Mouse (Mus musculus) C2C12 (cell line): ENCODE data around the gene Xpa.

ENCODE experiments used
- CEBPB ChIP-seq: IDR thresholded peaks from one replicate; pipeline ENCODE4 v1.6.1; 2011; ENCODE audit warnings: low read depth, mild to moderate bottlenecking, control low read depth, moderate library complexity
- CTCF ChIP-seq: IDR thresholded peaks from one replicate; pipeline ENCODE4 v1.5.1; 2011; ENCODE audit not compliant: control insufficient read depth, insufficient read depth, insufficient read length
- FOSL1 ChIP-seq: IDR thresholded peaks from one replicate; pipeline ENCODE4 v1.8.0; 2011; ENCODE audit warnings: mild to moderate bottlenecking, low read length; ENCODE audit not compliant: poor library complexity, insufficient read depth, severe bottlenecking
- MAX ChIP-seq: IDR thresholded peaks from one replicate; pipeline ENCODE4 v1.6.1; 2011; ENCODE audit warnings: mild to moderate bottlenecking, control low read depth
- MYOD1 ChIP-seq: IDR thresholded peaks from one replicate; pipeline ENCODE4 v1.6.1; 2011; ENCODE audit warnings: low read depth; ENCODE audit not compliant: control insufficient read depth, insufficient read length
- MYOG ChIP-seq: IDR thresholded peaks from one replicate; pipeline ENCODE4 v1.6.1; 2011; ENCODE audit not compliant: control insufficient read depth, insufficient read length; ENCODE audit errors: extremely low read depth
- USF1 ChIP-seq: IDR thresholded peaks from one replicate; pipeline ENCODE4 v1.6.1; 2011; ENCODE audit warnings: low read depth, mild to moderate bottlenecking, control low read depth, moderate library complexity

GRCm38 (mm10) chr4:46123358-46123757 is 72.8 kb downstream of the Xpa start:
- TF ChIP-seq CTCF, result no peak
- no peak for TF ChIP-seq MYOG
- TF ChIP-seq CEBPB, result no peak
- TF ChIP-seq USF1, result no peak
- no peak for TF ChIP-seq MYOD1
- TF ChIP-seq MAX, result no peak
- no peak for TF ChIP-seq FOSL1
